Mouse (Mus musculus) layer of hippocampus, adult 8-10 months (tissue): ENCODE data around the gene Dkk1. TPM values are rescaled to one million over a fixed set of nuclear protein-coding genes. Genes with fewer than 3 reads are reported as not detected.
"Not testable (repeated sequence)": the region's sequence is repeated elsewhere in the genome, so short reads cannot be mapped to it uniquely, and the experiment has no call there.

Experiments used
- DNase-seq, 2 experiments: peaks; one replicate each; pipeline ENCODE4 v3.0.0; 2022; ENCODE audit warnings: low spot score in 2 of 2
- total RNA-seq, 4 experiments: library from RNA; stranded (reverse); gene quantifications; 2 replicates each; pipeline ENCODE4 v1.2.4; 2022

Gene Dkk1
- not detected for total RNA-seq

DNA sequence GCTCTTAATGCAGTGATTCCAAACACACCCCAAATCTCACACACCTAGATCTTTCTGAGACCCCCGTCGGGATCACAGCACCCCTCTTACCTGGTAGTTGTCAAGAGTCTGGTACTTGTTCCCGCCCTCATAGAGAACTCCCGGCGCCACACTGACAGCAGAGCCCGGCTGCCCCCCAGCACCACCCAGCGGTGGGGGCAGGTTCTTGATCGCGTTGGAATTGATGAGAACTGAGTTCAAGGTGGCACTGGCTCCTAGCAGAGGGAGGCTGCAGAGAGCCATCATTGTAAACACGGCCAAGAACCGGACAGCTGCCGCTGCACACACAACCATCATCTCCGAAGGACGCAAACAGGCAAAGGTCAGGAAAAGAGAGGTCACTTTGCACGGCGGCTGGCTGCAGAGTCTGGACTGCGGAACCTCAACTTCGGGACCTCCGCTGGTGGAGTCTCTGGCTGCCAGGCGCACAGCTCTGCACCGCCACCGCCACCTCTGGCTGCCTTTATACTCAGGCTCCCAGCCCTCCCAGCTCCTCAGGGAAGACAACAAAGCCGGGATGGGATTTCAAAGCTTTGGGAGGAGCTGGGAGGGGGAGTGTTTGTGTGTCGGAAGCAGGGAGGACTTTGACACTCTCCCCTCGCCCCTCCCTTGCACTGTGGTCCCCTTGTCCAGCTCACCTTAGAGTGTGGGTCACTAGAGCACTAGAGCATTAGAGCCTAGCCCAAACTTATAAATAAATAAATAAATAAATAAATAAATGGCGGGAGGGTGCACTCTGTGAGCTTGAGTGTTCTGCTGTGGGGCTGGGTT lies at the start of gene Dkk1:
Gene Dkk1 (minus strand): TSS at position 622 of the 810 bp plus-strand sequence.
- no peak for DNase-seq

DNA sequence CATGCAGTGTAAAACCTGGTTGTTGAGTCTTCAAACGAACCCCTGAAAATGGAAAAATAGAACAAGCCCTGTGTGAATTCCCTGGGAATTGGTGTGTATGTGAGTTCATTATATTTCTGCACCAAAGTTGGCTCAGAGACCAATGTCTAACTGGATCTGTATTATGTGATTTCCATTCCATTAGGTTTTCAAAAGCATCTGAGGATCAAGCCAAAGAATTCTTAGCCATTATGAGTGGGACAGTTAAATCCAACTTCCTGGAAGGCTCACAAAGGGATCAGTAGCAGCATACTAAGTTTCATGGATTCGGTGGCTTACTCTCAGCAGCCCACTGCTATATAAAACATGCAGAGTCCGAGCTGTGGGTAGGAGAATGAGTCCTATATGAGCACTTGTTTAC lies 36.9 kb upstream of the Dkk1 start:
- no peak for DNase-seq

DNA sequence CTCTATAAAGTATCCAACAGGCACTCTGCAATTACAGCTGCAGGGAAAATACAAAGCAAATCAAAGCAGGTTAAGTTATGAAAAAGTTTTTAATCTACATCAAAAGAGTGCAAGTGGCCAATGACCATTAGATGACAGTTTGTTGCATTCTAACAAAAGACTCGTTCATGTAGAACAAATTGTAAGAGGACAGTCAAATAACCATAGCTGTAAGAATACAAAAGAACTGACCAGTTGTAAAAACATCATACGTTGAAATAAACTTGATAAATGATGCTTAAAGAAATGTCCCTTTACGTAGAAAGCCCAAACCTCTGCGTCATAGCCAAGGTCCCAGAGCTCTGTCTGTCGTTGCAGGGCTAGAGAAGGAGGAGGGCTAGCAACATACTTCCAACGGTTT lies 15.1 kb upstream of the Dkk1 start:
- DNase-seq = no peak

DNA sequence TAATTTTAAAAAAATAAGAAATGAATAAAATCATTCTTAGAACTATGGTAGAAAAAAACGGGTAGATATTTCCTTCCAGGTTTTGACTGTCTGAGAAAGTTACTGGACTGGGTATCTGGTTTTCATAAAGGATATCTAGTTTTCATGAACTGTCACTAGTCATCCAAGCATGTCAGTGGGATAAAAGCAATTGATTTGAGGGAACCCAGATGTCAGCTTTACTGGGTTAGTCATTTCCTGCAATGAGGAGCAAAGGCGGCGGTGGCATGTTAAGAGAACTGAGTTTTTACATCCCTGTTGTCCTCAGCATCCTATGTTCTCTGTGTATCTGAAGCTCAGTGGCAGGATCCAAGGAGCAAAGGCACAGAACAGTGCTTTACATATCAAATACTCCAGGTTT lies 14.4 kb upstream of the Dkk1 start:
- no peak for DNase-seq

DNA sequence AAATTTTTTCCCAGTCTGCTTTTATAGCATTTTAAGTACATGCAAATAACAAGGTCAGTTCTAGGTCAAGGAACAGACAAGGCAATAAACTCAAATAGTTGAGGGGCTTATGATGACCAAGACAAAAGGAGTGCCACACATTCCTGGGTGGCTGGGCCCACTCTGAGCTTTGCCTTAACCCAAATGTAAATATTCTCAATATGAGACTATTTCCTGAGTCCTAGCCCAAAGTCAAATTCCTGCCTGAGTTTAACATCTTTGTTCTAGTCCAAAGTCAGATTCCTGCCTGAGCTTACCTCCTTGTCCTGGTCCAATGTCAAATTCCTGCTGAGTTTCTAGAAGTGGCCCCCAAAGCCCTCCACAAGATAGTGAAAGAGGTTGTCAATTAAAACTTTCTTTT lies 8.6 kb upstream of the Dkk1 start:
- DNase-seq = no peak

DNA sequence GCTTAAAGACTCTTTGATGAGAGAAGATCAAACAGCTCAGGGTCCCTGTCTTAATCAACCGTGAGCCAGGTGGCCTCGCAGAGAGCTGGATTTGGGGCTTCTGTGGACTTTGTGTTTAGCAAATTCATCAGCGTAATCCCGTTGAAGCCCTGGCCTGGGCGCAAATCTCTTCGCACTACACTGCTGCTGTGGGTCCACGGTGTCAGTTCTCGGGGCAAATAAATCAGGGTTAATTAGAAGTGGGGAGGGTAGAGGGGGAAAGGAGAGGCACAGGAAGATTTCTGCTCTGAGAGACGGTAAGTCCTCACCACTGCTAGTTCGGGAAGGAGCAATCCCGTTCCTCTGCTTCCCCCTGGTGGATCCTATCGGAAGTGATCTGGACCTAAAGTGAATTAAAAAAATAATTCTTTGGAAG lies 5.0 kb upstream of the Dkk1 start:
- DNase-seq = peak in 1 of 2 experiments; percentile 68

DNA sequence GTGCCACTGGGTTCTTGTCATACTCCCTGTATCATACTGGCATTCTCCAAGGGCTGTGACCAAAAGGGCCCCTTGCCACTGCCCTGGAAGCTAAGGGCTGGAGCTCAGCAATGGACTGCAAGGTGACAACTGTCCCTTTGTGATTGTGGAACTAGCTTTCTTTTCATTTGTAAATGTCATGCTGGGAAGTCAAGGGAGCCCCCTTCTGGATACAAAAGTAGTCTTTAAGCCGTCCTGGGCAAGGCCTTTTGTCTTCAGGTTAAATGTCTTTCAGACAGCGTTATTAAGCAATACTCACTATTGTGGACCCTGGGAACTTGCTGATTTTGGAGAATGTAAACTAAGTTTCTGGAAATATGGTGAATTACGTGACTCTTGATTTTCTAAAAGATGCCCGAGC lies 4.3 kb upstream of the Dkk1 start:
- no peak for DNase-seq

DNA sequence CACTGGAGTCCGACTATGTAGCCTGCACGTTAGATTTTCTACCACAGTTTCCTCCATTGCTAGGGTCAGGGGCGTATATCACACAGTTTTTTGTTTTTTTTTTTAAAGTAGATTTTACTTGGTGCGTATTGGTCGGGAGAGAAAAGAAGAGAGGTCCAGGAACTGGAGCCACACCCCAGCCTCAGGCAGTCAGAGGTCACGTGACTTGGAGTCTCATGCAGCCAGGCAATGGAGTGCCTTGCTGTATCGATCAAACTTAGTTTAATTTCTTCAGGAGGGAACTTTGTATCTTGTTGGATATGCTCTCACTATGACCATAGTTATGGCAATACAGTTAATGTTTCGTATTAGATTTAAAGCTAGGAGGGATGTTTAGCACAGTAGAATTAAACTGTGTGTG lies 2.8 kb upstream of the Dkk1 start:
- DNase-seq = no peak

DNA sequence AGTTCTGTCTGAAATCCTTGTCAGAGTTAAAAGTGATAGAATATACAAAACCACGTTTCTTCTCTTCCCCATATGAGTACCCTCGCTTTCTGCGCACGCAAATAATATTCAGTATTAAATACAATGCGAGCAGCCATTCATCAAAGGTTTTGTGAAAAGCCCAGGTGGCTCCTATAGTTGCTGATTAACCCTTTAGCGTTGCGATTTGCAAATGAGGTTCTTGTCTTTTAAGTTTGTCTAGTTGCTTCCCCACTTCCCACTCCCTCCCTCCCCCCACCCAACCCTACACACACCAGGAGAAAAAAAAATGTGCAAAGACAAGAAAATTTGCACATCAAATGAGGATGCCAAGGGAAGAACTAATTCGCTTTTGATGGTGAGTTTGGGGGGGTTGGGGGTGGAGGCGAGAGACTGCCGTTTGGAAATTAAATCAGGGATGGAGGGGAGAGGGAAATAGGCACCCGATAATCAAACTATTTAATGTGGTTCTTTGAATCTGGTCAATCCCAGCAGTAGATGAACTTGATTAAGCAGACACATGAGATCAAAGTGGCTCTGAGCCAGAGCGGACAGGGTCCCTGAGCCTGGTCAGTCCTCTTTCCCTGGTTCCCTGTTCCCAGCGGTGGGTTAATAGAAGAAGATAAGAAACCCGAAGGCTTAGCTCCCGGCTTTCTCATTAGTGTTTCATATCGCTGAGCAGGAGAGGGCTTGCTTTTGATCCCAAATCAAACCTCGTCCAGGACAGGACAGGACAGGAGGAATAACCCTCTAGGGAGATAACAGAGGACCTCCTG lies 586 bp upstream of the Dkk1 start:
- DNase-seq = no peak

DNA sequence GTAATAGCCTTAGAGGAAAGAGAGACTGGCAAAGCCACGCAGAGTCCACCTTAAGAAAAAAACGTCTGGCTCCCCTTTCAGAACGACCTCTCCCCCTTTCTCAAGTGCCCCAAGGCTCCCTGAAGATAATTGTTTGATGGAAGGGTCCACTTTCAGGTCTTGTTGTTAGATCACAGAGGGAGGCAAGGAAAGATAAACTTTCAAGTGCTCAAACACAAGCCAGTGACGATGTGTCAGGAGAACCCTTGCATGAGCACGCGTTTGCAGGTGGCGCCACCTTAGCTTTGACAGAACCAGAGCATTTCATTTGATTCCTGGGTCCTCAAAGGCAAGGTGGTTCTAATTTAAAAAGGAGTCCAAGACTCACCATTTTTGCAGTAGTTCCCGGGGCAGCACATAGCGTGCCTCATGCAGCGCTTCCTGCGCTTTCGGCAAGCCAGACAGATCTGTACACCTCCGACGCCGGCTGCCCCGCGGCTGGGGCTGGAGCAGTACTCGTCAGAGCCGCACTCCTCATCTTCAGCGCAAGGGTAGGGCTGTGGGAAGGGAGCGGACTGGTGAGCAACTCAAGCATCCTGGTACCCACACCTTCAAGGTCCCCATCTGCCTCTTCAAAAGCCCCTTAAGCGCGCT lies 938 bp downstream of the Dkk1 start:
- DNase-seq = no peak

DNA sequence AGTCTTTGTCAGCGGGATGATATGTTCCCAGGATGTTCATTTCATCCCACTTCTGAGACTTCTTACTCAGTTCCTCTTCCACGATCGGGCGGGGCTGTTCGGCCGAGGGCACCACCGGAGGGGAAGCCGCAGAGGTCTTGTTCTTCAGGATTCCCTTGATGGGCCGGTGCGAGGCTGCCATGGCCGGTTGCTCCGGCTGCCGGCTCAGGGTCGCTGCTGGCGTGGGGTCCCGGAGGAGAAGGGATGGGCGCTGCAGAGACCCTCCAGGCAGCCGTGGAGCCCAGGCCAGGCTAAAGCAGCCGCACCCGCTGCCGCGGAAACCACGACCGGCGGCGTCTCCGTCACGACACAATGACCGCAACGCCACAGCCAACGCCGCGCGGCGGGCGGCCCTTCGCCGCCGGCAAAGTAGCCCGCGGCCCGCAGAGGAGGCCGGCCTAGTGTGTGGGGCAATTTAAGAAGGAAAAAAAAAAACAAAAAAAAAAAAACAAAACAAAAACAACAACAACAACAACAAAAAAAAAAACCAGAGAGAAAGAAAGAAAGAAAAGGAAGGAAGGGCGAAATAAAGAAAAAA lies 10.0 kb downstream of the Dkk1 start:
- DNase-seq = not testable (repeated sequence)

DNA sequence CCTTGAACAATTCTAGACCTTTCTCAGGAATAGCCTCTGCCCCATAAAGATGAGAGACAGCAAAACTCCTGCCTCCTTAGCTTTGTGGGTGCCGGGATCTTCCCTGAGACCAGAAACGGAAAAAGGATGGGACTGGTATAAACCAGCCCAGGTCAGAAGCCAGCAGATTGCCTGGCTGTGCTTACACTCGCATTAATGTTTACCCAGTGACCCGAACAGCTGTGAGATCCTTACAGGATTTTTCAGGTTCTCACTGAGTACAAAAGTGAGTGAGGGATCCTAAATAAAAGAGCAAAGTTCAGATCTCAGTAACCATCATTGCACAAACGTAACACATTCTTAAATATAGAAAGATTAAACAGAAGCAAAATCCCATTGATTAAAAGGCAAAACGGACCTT lies 32.7 kb downstream of the Dkk1 start:
- no peak for DNase-seq

DNA sequence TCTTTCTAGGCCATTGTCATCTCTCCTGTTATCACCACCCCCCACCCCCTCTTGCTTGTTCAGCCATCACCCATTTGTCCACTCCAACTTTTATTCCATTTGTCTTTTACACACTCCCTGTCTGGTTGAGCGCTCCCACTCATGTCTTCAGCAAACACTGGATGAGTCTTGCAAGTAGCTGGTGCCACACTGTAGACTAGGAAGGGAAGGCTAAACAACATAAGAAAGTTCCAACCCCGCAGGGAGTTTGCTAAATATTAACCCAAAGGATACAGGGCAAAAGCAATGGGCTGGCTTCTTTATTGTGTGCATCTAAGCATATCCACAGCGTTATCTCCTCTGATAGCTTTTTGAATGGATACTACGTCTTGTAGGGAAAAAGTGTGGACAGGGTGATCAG lies 39.0 kb downstream of the Dkk1 start:
- DNase-seq = no peak

DNA sequence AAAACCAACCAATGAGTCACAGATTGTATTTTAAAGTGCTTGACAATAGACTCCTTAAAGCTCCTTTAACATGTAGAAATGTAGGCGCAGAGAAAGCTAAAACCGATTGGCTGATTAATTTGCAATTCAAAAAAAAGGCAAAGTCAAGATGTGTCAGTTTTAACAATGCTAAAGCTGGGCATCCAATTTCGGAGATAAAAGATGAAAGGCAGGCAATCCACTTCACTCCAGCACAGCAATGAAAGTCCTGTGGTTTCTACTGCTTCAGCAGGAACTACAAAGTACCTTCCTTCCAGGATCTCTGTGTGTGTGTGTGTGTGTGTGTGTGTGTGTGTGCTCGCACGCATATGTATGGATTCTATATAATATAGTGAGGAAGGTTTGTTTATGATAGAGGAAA lies 44.0 kb downstream of the Dkk1 start:
- no peak for DNase-seq
